Comparison of ENCODE assay signal across 11 mouse cellular contexts in the genomic region with DNA sequence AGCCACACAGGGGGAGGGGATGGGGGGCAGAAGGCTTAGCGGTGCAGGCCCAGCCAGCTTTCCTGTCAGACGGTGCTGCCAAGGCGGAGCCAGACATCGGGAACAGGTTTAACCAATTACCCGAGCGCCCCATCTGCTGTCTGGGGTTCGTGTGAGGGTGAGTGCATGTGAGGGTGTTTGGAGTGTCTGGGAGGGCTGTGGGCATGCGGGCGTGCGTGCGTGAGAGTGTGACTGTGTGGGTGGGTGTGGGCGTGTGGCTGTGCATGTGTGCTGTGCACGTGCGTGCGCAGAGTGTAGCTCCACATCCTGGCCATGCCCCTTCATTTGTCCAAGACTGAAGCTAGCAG. TPM values are rescaled to one million over a fixed set of nuclear protein-coding genes. Genes with fewer than 3 reads are reported as not detected.
DNase-seq lines count a peak whose midpoint lies in the region; ATAC-seq lines count a peak whose summit lies in the region.
"Had no signal": no experiment of that assay in that cellular context is flagged by ENCODE, and none has a peak within 500 bp of the region (broad histone marks: within the 10 kb centered on the region; RNA-seq: fewer than 3 reads in every experiment).

No protein-coding gene starts in this region.

- H3K4me1 ChIP-seq in lung, embryonic 16.5 days (replicated peaks; ENCODE audit: control insufficient read depth, insufficient read depth, low read length) = peaks cover 10% of the 10 kb centered on the region; the same call in 1 of the 2 replicates
- peaks cover 36% of the 10 kb centered on the region for H3K4me1 ChIP-seq in forebrain, embryonic 13.5 days
- no peaks in the 10 kb centered on the region; the same call in 1 of the 2 replicates for H3K4me1 ChIP-seq in stomach, embryonic 15.5 days
- no peaks in the 10 kb centered on the region for H3K4me1 ChIP-seq in liver, embryonic 12.5 days
- H3K4me1 ChIP-seq in liver, embryonic 11.5 days (replicated peaks; ENCODE audit: control insufficient read depth, insufficient read depth, low read length) = no peaks in the 10 kb centered on the region

- WGBS in lung, embryonic 16.5 days = 40% methylated on average over 15 of the region's 15 CpGs
- 45% methylated on average over 15 of the region's 15 CpGs for WGBS in forebrain, embryonic 13.5 days
- WGBS in stomach, embryonic 15.5 days = 36% methylated on average over 15 of the region's 15 CpGs
- WGBS in liver, embryonic 12.5 days (ENCODE audit: insufficient replicate concordance) = 63% methylated on average over 15 of the region's 15 CpGs
- 55% methylated on average over 15 of the region's 15 CpGs for WGBS in liver, embryonic 11.5 days

- no peaks in the 10 kb centered on the region for H3K36me3 ChIP-seq in lung, embryonic 16.5 days (ENCODE audit: control insufficient read depth, insufficient read depth, low read length)
- peaks cover 41% of the 10 kb centered on the region for H3K36me3 ChIP-seq in forebrain, embryonic 13.5 days (ENCODE audit: poor library complexity, severe bottlenecking)
- H3K36me3 ChIP-seq in stomach, embryonic 15.5 days = no peaks in the 10 kb centered on the region
- H3K36me3 ChIP-seq in liver, embryonic 12.5 days = no peaks in the 10 kb centered on the region
- no peaks in the 10 kb centered on the region for H3K36me3 ChIP-seq in liver, embryonic 11.5 days (ENCODE audit: control insufficient read depth, insufficient read depth, low read length)
- H3K36me3 ChIP-seq: heart, embryonic 13.5 days had no signal

- no peak overlapping the region for H3K9ac ChIP-seq in lung, embryonic 16.5 days (ENCODE audit: low read length)
- H3K9ac ChIP-seq in forebrain, embryonic 13.5 days = peak overlapping the region; percentile 12; the same call in 1 of the 2 replicates
- no peak overlapping the region for H3K9ac ChIP-seq in stomach, embryonic 15.5 days
- no peak overlapping the region for H3K9ac ChIP-seq in liver, embryonic 12.5 days
- no peak overlapping the region for H3K9ac ChIP-seq in liver, embryonic 11.5 days (ENCODE audit: low read depth, low read length)
- H3K9ac ChIP-seq: heart, embryonic 13.5 days had no signal

- H3K27ac ChIP-seq in lung, embryonic 16.5 days (ENCODE audit: low read length) = no peak overlapping the region
- peak overlapping the region; percentile 74 for H3K27ac ChIP-seq in forebrain, embryonic 13.5 days
- H3K27ac ChIP-seq in stomach, embryonic 15.5 days = no peak overlapping the region
- no peak overlapping the region for H3K27ac ChIP-seq in liver, embryonic 12.5 days
- no peak overlapping the region for H3K27ac ChIP-seq in liver, embryonic 11.5 days (ENCODE audit: low read depth, low read length)
- H3K27ac ChIP-seq: heart, embryonic 13.5 days; hindbrain, postnatal 0 days had no signal

- H3K27me3 ChIP-seq in lung, embryonic 16.5 days (ENCODE audit: control insufficient read depth, insufficient read depth, low read depth, low read length) = no peaks in the 10 kb centered on the region; the same call in 1 of the 2 replicates
- H3K27me3 ChIP-seq in forebrain, embryonic 13.5 days = no peaks in the 10 kb centered on the region
- H3K27me3 ChIP-seq in stomach, embryonic 15.5 days (replicated peaks) = no peaks in the 10 kb centered on the region
- peaks cover 53% of the 10 kb centered on the region for H3K27me3 ChIP-seq in liver, embryonic 12.5 days (replicated peaks)
- peaks cover 18% of the 10 kb centered on the region for H3K27me3 ChIP-seq in liver, embryonic 11.5 days (replicated peaks; ENCODE audit: control insufficient read depth, insufficient read depth, low read length)

- H3K9me3 ChIP-seq in lung, embryonic 16.5 days (ENCODE audit: control insufficient read depth, low read length) = no peaks in the 10 kb centered on the region
- H3K9me3 ChIP-seq in forebrain, embryonic 13.5 days (replicated peaks) = no peaks in the 10 kb centered on the region
- H3K9me3 ChIP-seq in stomach, embryonic 15.5 days = no peaks in the 10 kb centered on the region
- no peaks in the 10 kb centered on the region for H3K9me3 ChIP-seq in liver, embryonic 12.5 days (replicated peaks)
- H3K9me3 ChIP-seq in liver, embryonic 11.5 days (ENCODE audit: control insufficient read depth, low read length) = no peaks in the 10 kb centered on the region
- H3K9me3 ChIP-seq: heart, embryonic 13.5 days had no signal

- no peak overlapping the region for H3K4me2 ChIP-seq in lung, embryonic 16.5 days (ENCODE audit: low read depth, low read length)
- H3K4me2 ChIP-seq in forebrain, embryonic 13.5 days = no peak overlapping the region
- H3K4me2 ChIP-seq in stomach, embryonic 15.5 days = no peak overlapping the region
- no peak overlapping the region for H3K4me2 ChIP-seq in liver, embryonic 12.5 days
- no peak overlapping the region for H3K4me2 ChIP-seq in liver, embryonic 11.5 days
- H3K4me2 ChIP-seq: heart, embryonic 13.5 days had no signal

- no peak for DNase-seq in lung, adult 18-20 months
- DNase-seq in layer of hippocampus, postnatal 10 days (ENCODE audit: low spot score in 2 of 2) = peak; percentile 59 to 60
- no peak for DNase-seq in liver, embryonic 11.5 days (ENCODE audit: low spot score)
- DNase-seq: thymus, adult 18-20 months had no signal

- no peak overlapping the region for H3K4me3 ChIP-seq in lung, embryonic 16.5 days (ENCODE audit: low read length)
- no peak overlapping the region for H3K4me3 ChIP-seq in forebrain, embryonic 13.5 days
- no peak overlapping the region for H3K4me3 ChIP-seq in stomach, embryonic 15.5 days (replicated peaks)
- H3K4me3 ChIP-seq in liver, embryonic 12.5 days = no peak overlapping the region
- no peak overlapping the region for H3K4me3 ChIP-seq in liver, embryonic 11.5 days (ENCODE audit: low read depth, low read length)
- H3K4me3 ChIP-seq: heart, embryonic 13.5 days had no signal

- peak; percentile 54 for ATAC-seq in lung, embryonic 16.5 days (ENCODE audit: low read depth)
- peak; percentile 82 for ATAC-seq in forebrain, embryonic 13.5 days
- peak; percentile 52; the same call in 1 of the 2 replicates for ATAC-seq in stomach, embryonic 15.5 days (ENCODE audit: insufficient read depth, low FRiP score, low read depth)
- ATAC-seq in liver, embryonic 12.5 days = no peak
- no peak for ATAC-seq in liver, embryonic 11.5 days (replicated peaks; ENCODE audit: low FRiP score)
- ATAC-seq: hindbrain, postnatal 0 days had no signal

RNA-seq across cellular contexts. Expression of a gene that starts 19.7 kb away (rescaled TPM):
- polyA plus RNA-seq in lung, embryonic 16.5 days (2015; fragmentation: Nextera tagmentation; extraction: Ambion mirVana) = not detected in 2 replicates
- polyA plus RNA-seq in forebrain, embryonic 13.5 days (2015; fragmentation: Nextera tagmentation; extraction: Ambion mirVana) = 77.6 and 83.4 TPM in 2 replicates
- total RNA-seq in layer of hippocampus, postnatal 10 days (2021) = 10 to 100 TPM; 22.1 to 23.1 TPM
- polyA plus RNA-seq in stomach, embryonic 15.5 days (2015; fragmentation: Nextera tagmentation; extraction: Ambion mirVana) = not detected in 2 replicates
- not detected in 2 replicates for polyA plus RNA-seq in liver, embryonic 12.5 days (2016; fragmentation: Nextera tagmentation; extraction: Ambion mirVana)
- 0.38 and 0.49 TPM in 2 replicates for polyA plus RNA-seq in liver, embryonic 11.5 days (2014; fragmentation: Nextera tagmentation; extraction: Ambion mirVana)
- total RNA-seq: megakaryocyte, adult 5-6 weeks had no signal
- polyA plus RNA-seq: heart, embryonic 13.5 days had no signal

Comparison
In these comparisons a context has a peak if more than half of its experiments do, and no peak if none do; other contexts are left out.
1. ATAC-seq: peak in lung, embryonic 16.5 days (single experiment), forebrain, embryonic 13.5 days (single experiment) and stomach, embryonic 15.5 days (single experiment); none in liver, embryonic 12.5 days (single experiment) and liver, embryonic 11.5 days (single experiment).
2. DNase-seq: peak in layer of hippocampus, postnatal 10 days (2 of 2); none in lung, adult 18-20 months (0 of 2) and liver, embryonic 11.5 days (single experiment).
3. RNA of a gene that starts 19.7 kb away (polyA plus RNA-seq): 77.6 to 83.4 TPM in forebrain, embryonic 13.5 days; 0.38 to 0.49 TPM in liver, embryonic 11.5 days, not detected in liver, embryonic 12.5 days, not detected in stomach, embryonic 15.5 days and not detected in lung, embryonic 16.5 days; every median in the first group is over 10 times any median in the second.